Mouse (Mus musculus): ENCODE data around the gene Olfr782.
A peak's percentile ranks its signal among the peaks of the same experiment; 100 is the strongest.
"Not testable (repeated sequence)": the region's sequence is repeated elsewhere in the genome, so short reads cannot be mapped to it uniquely, and the experiment has no call there.

Gene Olfr782

DNA sequence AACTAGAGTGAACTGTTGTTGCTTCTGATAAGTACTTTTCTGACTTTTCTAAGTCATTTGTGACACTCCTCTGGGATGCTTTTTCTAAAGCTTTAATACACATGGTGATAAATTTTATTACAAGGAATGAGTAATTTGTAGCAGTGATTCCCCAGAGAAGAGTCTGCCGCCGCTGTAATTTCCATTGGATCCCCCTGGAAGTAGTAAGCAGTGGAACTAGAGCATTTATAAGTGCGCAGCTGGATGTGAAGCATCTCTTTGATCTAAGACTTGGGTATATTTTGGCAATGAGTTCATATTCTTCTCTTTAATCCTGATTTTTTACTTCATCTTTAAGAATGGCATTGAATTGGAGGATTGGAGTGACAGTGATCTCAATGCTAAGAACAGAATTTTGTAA, at the start of gene Olfr782:
Gene Olfr782, plus strand, starts transcription at position 301 of the 400 bp plus-strand sequence.
- no peak for DNase-seq (ENCODE audit: low read depth, low spot score)

DNA sequence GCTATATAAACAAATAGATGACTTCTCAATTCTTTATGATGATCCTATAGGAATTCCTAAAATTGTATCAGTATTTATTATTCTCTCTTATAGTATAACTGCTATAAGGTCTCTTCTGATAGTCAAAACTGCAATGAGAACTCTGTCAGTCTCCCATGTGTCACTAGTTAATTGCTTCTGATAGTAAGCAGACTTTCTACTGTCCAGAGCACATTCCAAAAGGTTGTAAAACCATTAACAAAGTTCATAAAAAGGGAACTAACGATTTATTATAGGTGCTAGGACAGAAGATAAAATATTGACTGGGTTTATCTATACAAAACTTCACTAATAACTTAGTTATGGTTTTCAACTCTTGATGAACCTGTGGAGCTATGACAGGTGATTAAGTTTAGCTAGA, 35.7 kb upstream of the Olfr782 start:
- not testable (repeated sequence) for DNase-seq (ENCODE audit: low read depth, low spot score)

DNA sequence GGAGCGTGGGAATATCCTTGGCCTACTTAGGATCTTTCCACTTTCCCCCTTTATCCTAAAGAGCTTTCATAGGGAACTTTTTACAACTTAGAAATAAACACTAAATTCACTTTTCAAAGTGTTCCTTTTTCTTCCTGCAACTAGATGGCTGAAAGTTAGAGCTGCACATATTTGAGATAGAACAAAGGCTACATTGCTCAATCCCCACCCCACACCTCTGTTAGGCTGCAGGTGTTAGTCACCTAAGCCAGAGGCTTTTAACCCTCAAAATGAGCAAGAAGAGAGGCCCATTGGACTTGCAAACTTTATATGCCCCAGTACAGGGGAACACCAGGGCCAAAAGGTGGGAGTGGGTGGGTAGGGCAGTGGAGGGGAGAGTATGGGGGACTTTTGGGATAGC, 35.1 kb upstream of the Olfr782 start:
- not testable (repeated sequence) for DNase-seq (ENCODE audit: low read depth, low spot score)

DNA sequence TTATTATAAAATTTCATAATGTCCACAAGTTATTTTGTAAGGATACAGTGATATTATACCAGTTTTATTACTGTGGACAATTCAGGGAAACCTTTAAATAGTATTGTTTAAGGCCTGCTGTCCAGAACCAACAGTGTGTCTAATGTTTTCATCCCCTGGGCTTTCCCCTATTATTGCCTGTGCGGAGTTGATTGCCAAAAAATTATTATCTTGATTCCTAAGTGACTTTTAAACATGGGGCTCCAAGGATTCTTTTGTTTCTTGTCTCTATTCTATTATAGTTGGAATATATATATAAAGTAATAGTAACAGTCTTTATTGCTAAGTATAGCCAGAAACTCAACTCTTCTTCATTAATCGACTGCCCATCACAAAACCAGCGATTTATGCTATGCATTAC, 30.8 kb upstream of the Olfr782 start, which contains the start of gene Olfr780:
Gene Olfr780, plus strand, starts transcription at position 301 of the 400 bp plus-strand sequence.
- DNase-seq (ENCODE audit: low read depth, low spot score): no peak

DNA sequence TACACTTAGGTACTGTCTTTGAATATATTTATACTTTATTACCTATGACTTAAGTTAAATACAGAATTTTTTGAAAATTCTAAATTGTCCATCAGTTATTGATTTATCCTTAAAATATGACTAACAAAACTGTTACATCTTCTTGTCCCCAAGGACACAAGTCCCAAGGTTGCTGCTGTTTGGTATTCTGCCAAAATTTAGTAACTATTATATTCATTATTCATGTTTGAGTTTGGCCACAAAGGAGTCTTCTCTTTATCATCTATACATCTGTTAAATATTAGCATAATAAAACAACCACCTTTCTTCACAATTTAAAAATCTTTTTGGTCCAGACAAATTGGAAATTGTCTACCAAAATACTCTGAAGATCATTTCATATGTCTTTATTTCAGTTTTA, 20.1 kb upstream of the Olfr782 start, which contains the start of gene Olfr781:
Gene Olfr781, plus strand, starts transcription at position 301 of the 400 bp plus-strand sequence.
- no peak for DNase-seq (ENCODE audit: low read depth, low spot score)

DNA sequence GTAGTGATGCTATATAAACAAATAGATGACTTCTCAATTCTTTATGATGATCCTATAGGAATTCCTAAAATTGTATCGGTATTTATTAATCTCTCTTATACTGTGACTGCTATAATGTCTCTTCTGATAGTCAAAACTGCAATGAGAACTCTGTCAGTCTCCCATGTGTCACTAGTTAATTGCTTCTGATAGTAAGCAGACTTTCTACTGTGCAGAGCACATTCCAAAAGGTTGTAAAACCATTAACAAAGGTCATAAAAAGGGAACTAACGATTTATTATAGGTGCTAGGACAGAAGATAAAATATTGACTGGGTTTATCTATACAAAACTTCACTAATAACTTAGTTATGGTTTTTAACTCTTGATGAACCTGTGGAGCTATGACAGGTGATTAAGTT, 3.8 kb downstream of the Olfr782 start:
- not testable (repeated sequence) for DNase-seq (ENCODE audit: low read depth, low spot score)

DNA sequence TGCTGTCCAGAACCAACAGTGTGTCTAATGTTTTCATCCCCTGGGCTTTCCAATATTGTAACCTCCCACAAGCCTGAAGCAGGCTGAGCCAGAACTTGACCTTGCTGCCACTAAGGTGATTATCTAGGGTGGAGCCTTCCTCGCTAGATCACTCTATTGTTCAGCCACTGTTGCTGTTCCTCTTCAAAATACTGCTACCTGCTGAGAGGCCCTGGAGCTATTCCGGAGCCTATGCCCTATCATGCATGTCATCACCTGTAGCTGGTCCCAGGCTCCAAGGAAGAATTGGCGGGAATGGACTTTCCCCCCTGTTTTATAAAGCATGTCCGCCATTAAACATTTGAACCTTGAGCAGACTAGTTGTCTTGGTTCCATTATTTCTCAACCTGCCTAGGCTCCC, 7.8 kb downstream of the Olfr782 start:
- DNase-seq (ENCODE audit: low read depth, low spot score): not testable (repeated sequence)

DNA sequence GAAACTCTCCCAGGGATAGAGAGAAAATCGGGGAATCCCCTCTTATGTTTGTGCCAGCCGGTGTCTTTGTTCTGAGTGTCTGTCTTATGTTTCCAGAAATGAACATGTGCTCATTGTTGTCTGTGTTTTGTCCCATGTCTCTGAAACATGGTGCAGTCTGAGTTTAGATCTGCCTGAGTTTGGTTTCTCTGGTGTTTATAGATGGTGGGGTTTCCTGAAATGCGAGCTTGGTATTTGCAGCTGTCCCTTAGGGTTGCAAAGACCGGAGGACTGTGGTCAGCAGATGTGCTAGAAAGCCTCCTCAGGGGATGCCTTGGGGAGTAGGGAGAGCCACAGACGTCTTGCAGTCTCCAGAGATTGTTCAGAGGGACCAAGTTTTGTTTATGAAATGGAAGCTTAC, 8.7 kb downstream of the Olfr782 start:
- DNase-seq (ENCODE audit: low read depth, low spot score): no peak

DNA sequence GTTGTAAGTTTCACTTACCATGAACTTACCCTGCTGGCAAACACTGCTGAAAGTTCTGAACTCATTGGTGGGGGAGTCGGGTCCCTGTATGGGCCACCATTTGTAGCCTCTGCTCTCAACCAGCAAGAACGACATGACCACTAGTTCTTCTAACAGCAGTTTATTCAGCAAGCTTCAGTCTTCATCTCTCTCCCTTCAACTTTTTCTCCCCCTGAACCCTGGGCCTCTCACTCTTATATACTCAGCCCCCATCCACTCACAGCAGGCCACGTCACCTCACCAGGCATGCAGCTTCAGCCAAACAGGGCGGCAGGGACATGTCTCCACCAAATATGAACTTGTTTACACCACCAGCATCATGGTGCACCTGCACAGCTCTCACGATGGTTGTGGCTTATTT, 25.4 kb downstream of the Olfr782 start:
- DNase-seq (ENCODE audit: low read depth, low spot score): peak; percentile 63

DNA sequence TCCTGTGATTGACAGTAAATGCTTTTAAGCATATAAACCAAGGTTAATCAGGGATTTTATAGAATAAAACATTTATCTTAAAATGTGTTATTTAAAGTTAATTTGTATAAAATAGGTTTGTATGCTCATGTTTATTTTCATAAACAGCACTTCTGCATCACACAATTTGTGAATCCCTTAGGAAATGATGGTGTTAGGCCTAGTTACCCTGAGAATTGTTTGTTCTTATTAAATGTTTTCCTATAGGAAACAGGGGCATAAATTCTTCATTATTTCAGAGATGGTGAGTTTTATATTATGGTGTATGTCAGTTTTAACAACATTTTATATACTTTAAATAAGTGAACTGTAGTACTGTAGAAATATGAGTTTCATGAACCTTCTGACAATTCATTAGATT, 35.1 kb downstream of the Olfr782 start, which contains the start of gene Olfr784:
Gene Olfr784, plus strand, starts transcription at position 301 of the 400 bp plus-strand sequence.
- DNase-seq (ENCODE audit: low read depth, low spot score): no peak

DNA sequence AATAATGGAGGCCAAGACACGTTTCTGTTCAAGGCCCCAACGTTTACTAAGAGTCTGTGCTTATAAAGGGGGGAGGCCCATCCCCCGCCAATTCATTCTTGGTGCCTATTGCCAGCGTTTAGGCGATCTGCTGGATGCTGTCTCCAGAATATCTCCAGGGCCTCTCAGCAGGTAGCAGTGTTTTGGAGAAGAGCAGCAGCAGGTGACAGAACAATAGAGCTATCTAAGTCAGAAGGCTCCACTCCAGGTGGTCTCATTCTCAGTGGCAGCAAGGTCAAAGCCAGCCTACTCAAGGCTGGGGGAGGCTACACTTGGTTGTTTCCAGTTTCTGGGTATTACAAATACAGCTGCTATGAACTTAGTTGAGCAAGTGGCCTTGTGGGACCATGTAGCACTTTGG, 52.2 kb downstream of the Olfr782 start:
- no peak for DNase-seq (ENCODE audit: low read depth, low spot score)

All from A20 (cell line).